Mouse (Mus musculus): Measurements from ENCODE around the gene Tmem59.

DNA sequence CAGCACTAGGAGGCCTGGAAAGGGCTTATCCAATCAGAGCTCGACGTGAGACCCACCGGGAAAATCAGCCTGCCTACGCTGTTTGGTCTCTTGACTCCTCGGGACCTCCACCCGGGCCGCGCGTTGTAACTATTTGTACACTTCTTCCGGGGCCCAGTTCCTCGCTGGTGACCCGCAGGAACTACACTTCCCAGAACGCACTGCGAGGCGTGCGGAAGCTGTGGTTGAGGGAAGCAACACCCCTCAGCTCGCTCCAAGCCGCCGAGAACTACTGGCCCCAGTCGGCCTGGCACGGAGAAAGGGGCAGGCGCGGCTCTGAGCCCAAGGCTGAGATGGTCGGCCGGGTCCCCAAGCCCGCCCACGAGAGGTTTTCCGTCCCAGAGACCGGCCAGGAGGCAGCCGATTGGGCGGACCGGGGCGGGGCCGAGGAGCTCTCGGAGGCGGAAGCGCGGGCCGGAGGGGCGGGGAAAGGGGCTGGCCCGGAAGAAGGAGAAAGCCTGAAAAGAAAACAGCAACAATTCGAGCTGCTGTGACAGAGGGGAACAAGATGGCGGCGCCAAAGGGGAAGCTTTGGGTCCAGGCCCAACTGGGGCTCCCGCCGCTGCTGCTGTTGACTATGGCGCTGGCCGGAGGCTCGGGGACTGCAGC, at the start of gene Tmem59:
- TF ChIP-seq POLR2A (IDR thresholded peaks at IDR 0.05; ENCODE audit: insufficient read length, low read depth) (peak; percentile 52), MAX (IDR thresholded peaks at IDR 0.05; ENCODE audit: low read depth) (no peak), MYOD1 (IDR thresholded peaks at IDR 0.05; ENCODE audit: control insufficient read depth in 1 of 3, insufficient read length in 2 of 3, low read depth in 2 of 3) (no peak), TCF12 (IDR thresholded peaks at IDR 0.05; ENCODE audit: insufficient read depth, poor library complexity, severe bottlenecking) (no peak), CEBPB (IDR thresholded peaks at IDR 0.05; ENCODE audit: insufficient read depth, poor library complexity, severe bottlenecking) (no peak), E2F4 (IDR thresholded peaks at IDR 0.05; ENCODE audit: insufficient read depth) (no peak), TCF3 (IDR thresholded peaks at IDR 0.05; ENCODE audit: insufficient read length, low read depth) (no peak), POLR2AphosphoS2 (IDR thresholded peaks at IDR 0.05; ENCODE audit: insufficient read length, low read depth) (peak; percentile 44), MYOG (IDR thresholded peaks at IDR 0.05; ENCODE audit: control insufficient read depth in 1 of 3, insufficient read depth in 1 of 3, insufficient read length in 2 of 3, low read depth in 2 of 3) (no peak), USF1 (IDR thresholded peaks at IDR 0.05; ENCODE audit: low read depth) (no peak), SRF (IDR thresholded peaks at IDR 0.05; ENCODE audit: control insufficient read depth, insufficient read length, low read depth) (peak; percentile 26)

Data from myocyte (in vitro differentiated cells).